Comparison of ENCODE assay signal across 22 mouse cellular contexts in the genomic region with DNA sequence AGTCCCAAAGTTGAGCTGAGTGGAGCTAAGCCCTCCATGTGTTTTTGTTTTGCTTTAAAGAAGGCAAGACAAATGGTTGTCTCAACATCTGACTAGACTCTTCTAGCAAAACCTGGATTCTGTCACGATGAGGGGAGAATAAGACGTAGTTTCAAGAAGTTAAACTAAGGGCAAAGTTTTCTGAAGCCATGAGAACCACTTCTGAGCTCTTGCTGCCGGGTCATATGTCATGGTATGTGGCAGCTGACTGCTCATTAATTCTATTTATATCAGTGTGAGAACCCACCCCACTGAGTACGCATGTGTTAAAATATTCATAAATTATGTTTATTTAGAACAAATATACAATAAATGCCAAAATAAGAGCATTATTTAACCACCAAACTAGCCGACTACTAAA. TPM values are rescaled to one million over a fixed set of nuclear protein-coding genes. Genes with fewer than 3 reads are reported as not detected.
A peak's percentile ranks its signal among the peaks of the same experiment; 100 is the strongest.
DNase-seq lines count a peak whose midpoint lies in the region; ATAC-seq and TF ChIP-seq lines count a peak whose summit lies in the region.
"Had no signal": no experiment of that assay in that cellular context is flagged by ENCODE, and none has a peak within 500 bp of the region (broad histone marks: within the 10 kb centered on the region; RNA-seq: fewer than 3 reads in every experiment).

No protein-coding gene starts in this region.

- no peaks in the 10 kb centered on the region for H3K27me3 ChIP-seq in kidney, embryonic 15.5 days
- H3K27me3 ChIP-seq in kidney, adult 2 months (replicated peaks; ENCODE audit: control insufficient read depth, insufficient read depth, low read length), result no peaks in the 10 kb centered on the region
- no peaks in the 10 kb centered on the region for H3K27me3 ChIP-seq in lung, embryonic 14.5 days (ENCODE audit: insufficient read depth, low read length)
- no peaks in the 10 kb centered on the region for H3K27me3 ChIP-seq in stomach, embryonic 15.5 days (replicated peaks)
- H3K27me3 ChIP-seq: heart, embryonic 12.5 days; megakaryocyte, embryonic 14.5 days; neural tube, embryonic 13.5 days had no signal

- 27% methylated on average over 5 of the region's 5 CpGs for WGBS in kidney, embryonic 15.5 days
- WGBS in kidney, adult 2 months, result 55% methylated on average over 5 of the region's 5 CpGs
- WGBS in lung, embryonic 14.5 days, result 28% methylated on average over 5 of the region's 5 CpGs
- 37% methylated on average over 5 of the region's 5 CpGs for WGBS in stomach, embryonic 15.5 days

- peaks cover 19% of the 10 kb centered on the region for H3K4me1 ChIP-seq in kidney, embryonic 15.5 days
- H3K4me1 ChIP-seq in kidney, adult 2 months (ENCODE audit: control insufficient read depth, insufficient read depth, low read length), result no peaks in the 10 kb centered on the region
- H3K4me1 ChIP-seq in lung, embryonic 14.5 days (ENCODE audit: insufficient read depth), result 0 out of 2 replicates have a peak, but pooled peaks cover 6% of the 10 kb centered on the region
- H3K4me1 ChIP-seq in stomach, embryonic 15.5 days, result peaks cover 11% of the 10 kb centered on the region; the same call in 1 of the 2 replicates
- H3K4me1 ChIP-seq: megakaryocyte, embryonic 14.5 days had no signal

- no peak overlapping the region for H3K4me3 ChIP-seq in kidney, embryonic 15.5 days (replicated peaks)
- H3K4me3 ChIP-seq in kidney, adult 2 months (ENCODE audit: insufficient read depth, low read depth, low read length), result no peak overlapping the region
- H3K4me3 ChIP-seq in lung, embryonic 14.5 days (ENCODE audit: low read depth, low read length), result no peak overlapping the region
- no peak overlapping the region for H3K4me3 ChIP-seq in stomach, embryonic 15.5 days (replicated peaks)
- H3K4me3 ChIP-seq: megakaryocyte, embryonic 14.5 days had no signal

- H3K27ac ChIP-seq in kidney, embryonic 15.5 days, result peak overlapping the region; percentile 66
- H3K27ac ChIP-seq in kidney, adult 2 months (ENCODE audit: insufficient read depth, low read depth, low read length), result no peak overlapping the region
- H3K27ac ChIP-seq in lung, embryonic 14.5 days (ENCODE audit: low read depth), result no peak overlapping the region
- H3K27ac ChIP-seq in stomach, embryonic 15.5 days, result 0 out of 2 replicates have a peak overlapping the region, but pooled peaks have one; percentile 2

- no peak overlapping the region for H3K4me2 ChIP-seq in kidney, embryonic 15.5 days
- H3K4me2 ChIP-seq in lung, embryonic 14.5 days, result no peak overlapping the region
- no peak overlapping the region for H3K4me2 ChIP-seq in stomach, embryonic 15.5 days

- H3K9ac ChIP-seq in kidney, embryonic 15.5 days, result no peak overlapping the region
- no peak overlapping the region for H3K9ac ChIP-seq in lung, embryonic 14.5 days
- H3K9ac ChIP-seq in stomach, embryonic 15.5 days, result no peak overlapping the region
- H3K9ac ChIP-seq: forebrain, postnatal 0 days; liver, postnatal 0 days; neural tube, embryonic 13.5 days had no signal

- ATAC-seq in kidney, embryonic 15.5 days (replicated peaks; ENCODE audit: low FRiP score), result no peak
- ATAC-seq in lung, embryonic 14.5 days (ENCODE audit: insufficient read depth), result no peak
- ATAC-seq in stomach, embryonic 15.5 days (ENCODE audit: insufficient read depth, low FRiP score, low read depth), result no peak
- ATAC-seq: activated CD4-positive, CD25-positive, alpha-beta regulatory T cell, adult 4 months; inflammation-experienced regulatory T-cells, adult 6 months; liver, postnatal 0 days had no signal

- no peaks in the 10 kb centered on the region for H3K36me3 ChIP-seq in kidney, embryonic 15.5 days
- no peaks in the 10 kb centered on the region for H3K36me3 ChIP-seq in kidney, adult 2 months (ENCODE audit: control insufficient read depth, insufficient read depth, low read length)
- H3K36me3 ChIP-seq in lung, embryonic 14.5 days (ENCODE audit: insufficient read depth), result no peaks in the 10 kb centered on the region
- no peaks in the 10 kb centered on the region for H3K36me3 ChIP-seq in stomach, embryonic 15.5 days
- H3K36me3 ChIP-seq: heart, embryonic 12.5 days; neural tube, embryonic 13.5 days had no signal

- TF ChIP-seq CTCF in kidney, adult 2 months (conservative IDR thresholded peaks at IDR 0.05; ENCODE audit: insufficient read depth, insufficient read length, low read depth, low read length), result no peak
- no peak for TF ChIP-seq CTCF in lung, embryonic 14.5 days (IDR thresholded peaks at IDR 0.05; ENCODE audit: low read depth)

- TF ChIP-seq POLR2A in kidney, adult 2 months (IDR thresholded peaks at IDR 0.05; ENCODE audit: low read depth, low read length), result no peak

- H3K9me3 ChIP-seq in kidney, embryonic 15.5 days (replicated peaks), result no peaks in the 10 kb centered on the region
- H3K9me3 ChIP-seq in lung, embryonic 14.5 days (ENCODE audit: low read depth, low read length), result no peaks in the 10 kb centered on the region
- H3K9me3 ChIP-seq in stomach, embryonic 15.5 days, result no peaks in the 10 kb centered on the region
- H3K9me3 ChIP-seq: heart, embryonic 12.5 days; megakaryocyte, embryonic 14.5 days; neural tube, embryonic 13.5 days had no signal

- DNase-seq in embryo, embryonic 10 days (ENCODE audit: low spot score), result peak; percentile 51
- DNase-seq in embryo, embryonic 9.5 days (ENCODE audit: extremely low spot score), result no peak
- no peak for DNase-seq in kidney, adult 2 months
- DNase-seq in lung, embryonic 14.5 days, result peak; percentile 38
- no peak for DNase-seq in lung, postnatal 36 days
- DNase-seq: adrenal gland, adult 8-10 months; forebrain, postnatal 0 days; gastrocnemius, postnatal 25 days; heart, postnatal 10 days; liver, postnatal 0 days; midbrain, embryonic 14.5 days; retina, postnatal 1 day; right cerebral cortex, postnatal 25 days; spleen, adult 18-20 months; thymus, postnatal 36 days had no signal

RNA-seq across cellular contexts. Expression of gene Etaa1, which starts 58.4 kb away (rescaled TPM):
- 13.5 and 13.6 TPM in 2 replicates for polyA plus RNA-seq in kidney, embryonic 15.5 days (2015; fragmentation: Nextera tagmentation; extraction: Ambion mirVana)
- polyA plus RNA-seq in kidney, adult 2 months (2012; rRNA removed), result 0.94 and 1.2 TPM in 2 replicates
- polyA plus RNA-seq in lung, embryonic 14.5 days (2014; fragmentation: Nextera tagmentation; extraction: Ambion mirVana), result 18.8 and 19.3 TPM in 2 replicates
- polyA plus RNA-seq in stomach, embryonic 15.5 days (2015; fragmentation: Nextera tagmentation; extraction: Ambion mirVana), result 11.0 and 11.8 TPM in 2 replicates

Comparison
In these comparisons a context has a peak if more than half of its experiments do, and no peak if none do; other contexts are left out.
1. DNase-seq: peak in embryo, embryonic 10 days (single experiment) and lung, embryonic 14.5 days (single experiment); none in embryo, embryonic 9.5 days (single experiment), kidney, adult 2 months (single experiment) and lung, postnatal 36 days (single experiment).
2. H3K27ac ChIP-seq: peak in kidney, embryonic 15.5 days (single experiment) and stomach, embryonic 15.5 days (single experiment); none in kidney, adult 2 months (single experiment) and lung, embryonic 14.5 days (single experiment).